ENCODE assay signal across 13 mouse cellular contexts in the genomic region with DNA sequence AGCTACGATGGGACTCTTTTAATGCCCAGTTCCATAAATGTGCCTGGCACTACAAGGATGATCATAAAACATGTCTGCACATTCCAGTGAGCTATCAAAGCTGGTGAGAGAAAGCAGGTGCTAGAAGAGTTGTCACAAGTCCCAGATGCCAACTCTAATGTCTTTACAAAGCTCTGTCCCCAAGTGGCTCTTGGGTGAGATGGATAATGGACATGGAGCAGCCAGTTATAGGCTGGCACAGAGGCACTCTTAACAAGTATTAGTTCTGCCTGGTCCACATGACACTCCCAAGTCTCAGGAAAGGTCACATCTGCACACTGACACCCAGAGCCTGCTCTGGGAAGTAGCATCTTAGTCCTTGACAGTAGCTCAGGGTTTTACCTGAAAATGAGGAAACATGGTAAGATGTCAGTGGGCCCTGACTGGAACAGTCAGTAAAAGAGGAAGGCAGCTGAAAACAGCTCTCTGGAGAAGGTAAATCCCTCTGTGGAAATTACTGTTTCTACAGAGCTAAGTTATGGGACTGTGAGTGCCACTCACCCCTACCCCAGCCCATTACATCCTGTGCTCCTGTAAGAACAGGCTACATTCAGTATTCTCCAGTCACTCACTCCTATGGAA.
"Had no signal": no experiment of that assay in that cellular context is flagged by ENCODE, and none has a peak within 500 bp of the region (broad histone marks: within the 10 kb centered on the region; RNA-seq: fewer than 3 reads in every experiment).

No protein-coding gene starts in this region.

- H3K9me3 ChIP-seq: limb, embryonic 10.5 days; liver, embryonic 12.5 days; midbrain, embryonic 15.5 days; neural tube, embryonic 12.5 days had no signal

- H3K27me3 ChIP-seq: liver, embryonic 12.5 days; megakaryocyte, embryonic 14.5 days; midbrain, embryonic 15.5 days; neural tube, embryonic 12.5 days had no signal

- H3K4me3 ChIP-seq: left cerebral cortex, adult 2 months; limb, embryonic 10.5 days; liver, embryonic 12.5 days; midbrain, embryonic 15.5 days; neural tube, embryonic 12.5 days had no signal

- H3K9ac ChIP-seq: liver, embryonic 12.5 days; lung, embryonic 14.5 days; midbrain, embryonic 15.5 days; neural tube, embryonic 12.5 days had no signal

- H3K4me1 ChIP-seq: limb, embryonic 10.5 days; liver, embryonic 12.5 days had no signal

- ATAC-seq: liver, embryonic 12.5 days; midbrain, embryonic 15.5 days had no signal

- H3K27ac ChIP-seq: left cerebral cortex, adult 2 months; limb, embryonic 10.5 days; liver, embryonic 12.5 days; midbrain, embryonic 15.5 days; neural tube, embryonic 12.5 days; stomach, postnatal 0 days had no signal

- H3K4me2 ChIP-seq: liver, embryonic 12.5 days; lung, embryonic 14.5 days; midbrain, embryonic 11.5 days; midbrain, embryonic 15.5 days; neural tube, embryonic 12.5 days had no signal

- DNase-seq: kidney, postnatal 4 days; lung, embryonic 14.5 days; lung, postnatal 10 days; lung, postnatal 4 days; thymus, postnatal 36 days had no signal

- H3K36me3 ChIP-seq: liver, embryonic 12.5 days; midbrain, embryonic 15.5 days; neural tube, embryonic 12.5 days had no signal
